Mouse (Mus musculus) lung, postnatal 0 days (tissue): ENCODE data around the gene Lpp.

Experiments
- CTCF ChIP-seq: IDR thresholded peaks from 2 replicates; pipeline ENCODE4 v1.5.1; 2016; ENCODE audit warnings: antibody characterized with exemption, mild to moderate bottlenecking
- EP300 ChIP-seq: IDR thresholded peaks from 2 replicates; pipeline ENCODE4 v1.6.1; 2016; ENCODE audit warnings: antibody characterized with exemption, mild to moderate bottlenecking, control low read depth

DNA sequence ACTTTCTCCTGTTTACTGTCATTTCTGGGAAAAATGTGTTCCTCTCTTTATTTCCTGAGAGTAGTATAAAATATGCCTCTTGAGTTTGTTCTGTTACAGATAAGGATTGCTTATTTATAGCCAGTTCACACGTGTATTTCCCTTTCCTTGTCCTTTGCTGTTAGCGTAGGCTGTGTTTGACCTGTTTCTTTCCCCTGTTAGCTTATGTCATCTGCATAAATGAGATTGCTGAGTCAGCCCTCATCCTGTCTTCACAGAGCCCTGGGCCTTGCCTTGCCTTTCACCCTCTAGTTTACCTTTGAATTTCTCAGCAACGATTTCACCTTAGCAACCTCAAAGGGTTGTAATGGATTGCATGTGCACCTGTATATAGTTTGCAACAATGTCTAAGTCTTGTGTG, 32.5 kb downstream of the Lpp start:
- TF ChIP-seq CTCF (no peak), EP300 (peak; percentile 33; the same call in 1 of the 2 replicates)
